Mouse (Mus musculus): ENCODE data around the gene Zfp420. TPM values are rescaled to one million over a fixed set of nuclear protein-coding genes. Genes with fewer than 3 reads are reported as not detected.

Gene Zfp420
- polyA plus RNA-seq, 2 experiments from 2014 or later, result 4.6 to 5.2 TPM

DNA sequence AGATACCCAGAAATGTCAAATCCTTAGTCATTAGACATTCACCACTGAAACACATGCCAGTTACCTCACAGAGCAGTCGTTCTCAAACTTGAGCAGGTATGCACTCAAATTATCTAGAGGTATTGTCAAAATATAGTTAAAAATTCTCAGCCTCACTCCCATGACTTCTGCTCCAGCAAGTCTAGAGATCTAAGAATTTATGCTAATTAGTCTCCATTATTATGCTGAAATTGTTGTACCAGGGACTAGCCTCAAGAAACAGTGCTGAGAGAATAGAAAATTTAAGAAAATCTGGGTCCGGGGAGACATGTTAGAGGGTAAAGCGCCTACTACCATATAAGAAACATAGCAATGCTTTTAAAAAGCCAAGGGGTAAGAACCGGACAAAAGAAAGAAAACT, 44.3 kb downstream of the Zfp420 start:
- ATAC-seq, result no peak

DNA sequence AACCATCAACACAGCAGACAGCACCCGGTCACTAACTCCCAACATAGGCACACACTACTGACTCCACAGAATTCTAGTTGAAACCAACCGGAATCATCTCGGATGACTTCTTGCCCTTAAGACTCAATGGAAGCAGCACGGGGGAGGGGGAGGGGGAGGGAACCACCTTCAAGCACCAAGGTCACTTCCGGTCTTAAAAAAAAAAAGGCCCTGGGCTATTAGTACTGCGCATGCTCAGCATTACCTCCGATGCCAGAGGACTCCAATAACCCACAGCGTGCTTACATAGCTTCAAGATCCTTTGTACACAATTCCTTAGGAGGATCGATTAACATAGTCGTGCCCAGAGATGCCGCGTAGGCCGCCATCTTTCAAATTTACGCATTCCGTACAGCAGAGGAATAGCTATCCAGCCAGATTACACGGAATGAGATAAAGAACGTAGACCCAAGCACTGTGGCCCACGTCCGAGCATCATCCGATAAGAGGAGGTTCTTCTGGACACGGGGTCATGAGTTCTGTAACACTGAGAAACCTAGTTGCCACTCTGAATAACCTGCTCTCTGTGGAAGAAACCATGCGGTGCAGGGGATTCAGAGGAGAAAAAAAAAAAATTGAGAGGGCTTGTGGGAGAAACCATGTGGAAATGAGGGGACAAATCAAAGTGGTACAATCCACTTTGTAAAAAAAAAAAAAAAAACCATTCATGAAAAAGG, 46.3 kb downstream of the Zfp420 start, which contains the start of gene Zfp27:
TSS of gene Zfp27 (minus strand) at position 607 of the 716 bp plus-strand sequence.
- peak; percentile 54 for ATAC-seq

DNA sequence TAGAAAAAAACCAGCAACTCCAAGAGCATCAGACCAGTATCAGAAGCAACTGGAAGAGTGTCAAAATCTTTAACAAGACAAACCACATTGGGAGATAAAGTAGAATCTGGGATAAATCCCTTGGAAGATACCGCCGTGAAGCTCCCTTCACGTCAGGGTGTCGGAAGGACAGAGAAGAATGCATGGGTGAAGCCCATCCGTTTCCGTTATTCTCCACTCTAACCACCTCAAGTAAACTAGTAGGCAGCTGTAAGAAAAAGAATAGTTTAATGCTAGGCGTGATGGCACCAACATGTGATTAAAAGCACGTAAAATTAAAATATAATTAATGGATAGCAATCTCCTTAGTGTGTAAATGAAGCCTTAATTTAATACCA, 46.9 kb downstream of the Zfp420 start:
- ATAC-seq, result no peak

DNA sequence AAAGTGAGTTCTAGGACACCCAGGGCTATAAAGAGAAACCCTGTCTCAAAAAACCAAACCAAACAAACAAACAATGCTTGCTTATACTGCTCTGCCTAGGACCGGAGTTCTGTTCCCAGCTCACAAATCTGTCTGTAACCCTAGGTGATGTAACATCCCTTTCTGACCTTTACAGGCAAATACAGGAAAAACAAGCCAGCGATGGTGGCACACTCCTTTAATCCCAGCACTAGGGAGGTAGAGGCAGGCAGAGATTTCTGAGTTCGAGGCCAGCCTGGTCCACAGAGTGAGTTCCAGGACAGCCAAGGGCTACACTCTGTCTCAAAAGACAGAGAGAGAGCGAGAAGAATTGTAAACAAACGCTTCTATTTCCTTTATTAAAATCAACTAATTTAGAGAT, 47.4 kb downstream of the Zfp420 start:
- no peak for ATAC-seq

DNA sequence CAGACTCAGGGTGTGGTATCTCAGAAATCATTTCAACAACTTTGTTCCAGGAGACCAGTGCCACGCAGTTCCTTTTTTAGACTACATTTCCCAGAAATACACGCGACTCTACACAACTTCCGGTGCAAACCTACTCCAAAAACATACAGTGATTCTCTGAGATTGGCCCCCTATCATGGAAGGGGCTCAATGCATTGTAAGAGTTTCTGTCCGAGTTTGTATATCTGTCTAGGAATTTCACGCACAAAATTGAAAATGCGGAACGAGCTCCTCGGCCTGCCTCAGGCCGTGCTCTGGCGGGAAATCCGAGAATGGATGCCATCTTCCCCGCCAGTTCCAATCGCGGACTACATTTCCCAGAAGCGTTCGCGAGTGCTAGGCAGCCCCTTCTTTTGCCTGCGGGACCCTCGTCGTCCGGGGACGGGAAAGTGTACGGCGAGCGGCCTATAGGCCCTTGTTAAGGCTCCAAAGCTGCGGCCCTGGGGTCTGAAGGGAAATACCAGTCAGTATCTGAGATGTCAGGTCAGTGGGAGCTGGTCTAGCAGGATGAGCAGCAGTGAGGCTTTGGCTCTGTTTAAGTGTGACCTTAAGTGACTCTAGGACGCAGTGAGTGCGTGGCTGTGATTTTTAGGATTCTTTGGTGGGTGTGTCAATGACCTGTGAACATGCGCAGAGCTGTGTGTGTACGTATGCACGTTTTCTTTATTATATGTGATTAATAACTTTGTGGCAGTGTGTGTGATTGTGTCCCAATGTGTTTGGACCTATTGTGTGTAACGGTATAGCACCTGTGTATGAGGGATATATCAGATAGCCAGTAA, 48.6 kb downstream of the Zfp420 start, which contains the start of gene Zfp383:
TSS of gene Zfp383 (plus strand) at position 94 of the 821 bp plus-strand sequence.
- peak; percentile 71 for ATAC-seq

DNA sequence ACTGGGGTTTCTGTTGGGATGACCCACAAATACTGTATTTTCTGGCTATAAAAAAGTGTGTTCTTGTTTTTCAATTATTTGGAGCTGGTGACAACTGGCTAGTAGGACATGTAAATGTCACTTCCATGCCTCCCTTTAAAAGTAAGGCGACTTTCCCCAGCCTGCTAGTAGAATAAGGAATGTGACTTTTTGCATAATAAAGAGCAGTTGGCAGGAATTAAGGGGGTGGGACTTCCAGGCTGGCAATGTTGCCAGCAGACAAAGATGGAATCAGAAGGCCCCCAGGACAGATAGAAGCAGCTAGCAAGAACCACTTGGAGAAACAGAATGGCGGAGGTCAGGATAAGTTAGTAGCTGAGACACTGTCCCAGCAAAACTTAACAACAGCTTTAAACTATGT, 50.5 kb downstream of the Zfp420 start:
- no peak for ATAC-seq

DNA sequence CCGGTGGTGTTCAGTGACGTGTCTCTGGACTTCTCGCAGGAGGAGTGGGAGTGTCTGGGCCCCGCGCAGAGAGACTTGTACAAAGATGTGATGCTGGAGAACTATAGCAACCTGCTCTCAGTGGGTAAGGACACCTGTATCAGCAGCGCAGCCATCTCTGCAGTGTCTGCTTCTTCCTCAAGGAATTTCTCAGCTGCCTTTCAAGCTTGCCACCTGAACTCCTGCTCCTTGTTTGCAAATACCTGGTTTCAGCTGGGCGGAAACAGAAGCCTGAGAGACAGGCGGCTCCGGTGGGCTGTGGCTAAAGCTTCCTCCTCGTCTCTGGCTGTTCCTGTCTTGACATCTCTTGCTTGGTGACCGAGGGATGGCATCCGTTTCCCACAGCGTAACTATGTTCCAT, 52.4 kb downstream of the Zfp420 start:
- ATAC-seq, result no peak

DNA sequence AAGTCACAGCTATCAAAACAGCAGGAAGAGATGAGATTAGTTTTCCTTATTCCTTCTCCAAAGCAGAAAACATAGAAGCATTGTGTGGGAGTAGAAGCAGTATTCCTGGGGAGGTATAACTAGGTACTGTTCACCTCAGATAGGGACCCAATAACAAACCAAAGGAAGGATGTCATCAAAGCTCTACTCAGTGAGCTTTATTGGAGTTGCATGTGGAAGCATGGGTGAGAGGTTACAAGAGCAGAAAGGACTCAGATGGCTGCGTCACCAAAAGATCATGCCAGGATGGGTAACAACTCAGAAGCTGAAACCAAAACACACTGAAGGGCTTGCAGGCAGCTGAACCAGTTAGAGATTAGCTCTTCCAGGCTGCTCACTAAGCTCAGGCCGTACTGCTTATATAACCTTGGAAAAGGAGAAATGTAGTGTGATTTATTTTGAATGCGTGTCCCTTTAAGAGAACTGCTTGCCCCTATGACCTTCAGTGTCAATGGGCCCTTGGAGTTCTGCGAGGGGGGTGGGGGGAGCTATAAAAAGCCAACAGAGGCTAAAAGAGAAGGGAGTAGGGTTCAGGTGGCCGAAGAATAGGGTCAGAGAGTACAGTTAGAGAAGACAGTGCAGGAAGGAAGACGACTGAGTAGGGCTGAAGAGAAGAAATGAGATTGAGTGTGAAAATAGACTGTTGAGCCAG, 57.7 kb downstream of the Zfp420 start:
- no peak for ATAC-seq

DNA sequence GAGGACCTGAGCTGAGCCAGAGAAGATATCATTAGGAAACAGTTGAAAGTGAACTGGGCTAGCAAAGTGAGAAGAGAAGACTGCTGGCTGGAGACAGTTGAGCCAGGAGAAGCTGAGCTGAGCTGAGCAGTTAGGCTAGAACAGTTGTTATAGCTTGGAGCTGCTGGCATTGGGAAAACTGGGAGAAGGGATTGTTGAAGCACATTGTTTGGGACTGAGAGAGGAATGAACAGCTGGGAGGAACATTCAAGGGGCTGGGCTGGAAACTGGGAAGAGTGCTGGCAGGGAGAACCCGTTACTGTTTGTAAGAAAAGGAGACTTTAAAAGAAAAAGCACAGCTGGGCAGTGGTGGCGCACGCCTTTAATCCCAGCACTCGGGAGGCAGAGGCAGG, 58.3 kb downstream of the Zfp420 start:
- no peak for ATAC-seq

DNA sequence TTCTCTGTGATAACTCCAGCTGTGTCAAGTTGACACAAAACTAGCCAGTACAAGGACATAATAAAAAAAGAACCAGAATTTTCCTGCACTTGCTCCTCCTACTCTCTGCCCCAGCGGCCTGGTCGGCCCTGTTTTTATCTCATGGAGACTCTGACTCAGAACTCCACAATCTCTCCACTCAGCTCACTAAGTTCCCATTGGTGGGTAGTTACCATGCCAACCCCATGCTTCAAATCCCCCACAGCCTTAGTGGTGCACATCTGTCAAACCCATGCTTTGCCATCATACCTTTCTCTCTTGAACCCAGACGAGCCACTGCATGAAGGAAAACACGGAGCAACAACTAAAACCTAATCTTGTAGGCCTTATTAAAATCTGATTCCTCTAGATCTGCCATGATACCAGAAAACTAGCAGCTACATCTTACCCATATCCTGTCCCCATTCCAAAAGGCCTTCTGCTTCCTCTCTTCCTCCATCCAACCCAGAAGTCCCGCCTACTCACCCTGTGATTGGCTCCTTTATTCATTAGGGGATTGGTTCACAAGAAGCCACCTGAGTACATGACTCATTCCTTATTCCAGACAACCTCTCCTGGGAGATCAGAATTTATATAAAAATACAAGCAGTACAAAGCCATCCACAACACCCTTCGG, 61.8 kb downstream of the Zfp420 start:
- no peak for ATAC-seq

DNA sequence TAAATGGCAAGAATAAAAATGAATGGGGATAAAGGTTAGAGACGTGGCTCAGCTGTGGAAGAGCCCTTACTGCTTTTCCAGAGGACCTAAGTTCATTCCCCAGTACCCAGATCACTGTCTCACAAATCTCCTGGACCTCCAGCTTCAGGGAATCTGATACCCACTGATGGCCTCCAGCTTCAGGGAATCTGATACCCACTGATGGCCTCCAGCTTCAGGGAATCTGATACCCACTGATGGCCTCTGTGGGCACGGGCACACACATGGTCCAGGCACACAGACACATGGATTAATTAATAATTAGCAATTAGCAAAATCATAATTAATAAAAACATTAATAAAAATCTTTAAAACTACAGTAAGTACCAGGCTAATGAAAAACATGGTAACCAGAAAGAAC, 63.0 kb downstream of the Zfp420 start:
- no peak for ATAC-seq

Other genes with a start within 250 kb of the Zfp420 start
- gene Catsperg2, start 132.9 kb upstream of the Zfp420 start, polyA plus RNA-seq (2017; shearing (Covaris generic)), result not detected
- 10 to 100 TPM; 10.1 to 16.9 TPM for gene Zfp84, start 91.4 kb upstream of the Zfp420 start, polyA plus RNA-seq (2017; shearing (Covaris generic))
- gene Zfp30, start 76.0 kb upstream of the Zfp420 start, polyA plus RNA-seq (2017; shearing (Covaris generic)), result under 1 TPM; 0.15 to 0.45 TPM
- gene Zfp790, start 43.9 kb upstream of the Zfp420 start, polyA plus RNA-seq (2017; shearing (Covaris generic)), result 10 to 100 TPM; 12.7 to 17.4 TPM
- gene Zfp940, start 6.3 kb upstream of the Zfp420 start, polyA plus RNA-seq (2017; shearing (Covaris generic)), result 1 to 10 TPM; 5.3 to 7.4 TPM
- 1 to 10 TPM; 6.5 to 6.6 TPM for gene Zfp27, start 46.6 kb downstream of the Zfp420 start, polyA plus RNA-seq (2017; shearing (Covaris generic))
- 1 to 10 TPM in 1 of 2 experiments, under 1 TPM in 1; 0.64 to 1.2 TPM for gene Zfp383, start 48.2 kb downstream of the Zfp420 start, polyA plus RNA-seq (2017; shearing (Covaris generic))
- 1 to 10 TPM; 4.0 to 4.5 TPM for gene Zfp74, start 94.1 kb downstream of the Zfp420 start, polyA plus RNA-seq (2017; shearing (Covaris generic))
- gene Zfp568, start 124.0 kb downstream of the Zfp420 start, polyA plus RNA-seq (2017; shearing (Covaris generic)), result 1 to 10 TPM; 1.0 to 1.5 TPM
- gene Zfp14, start 191.4 kb downstream of the Zfp420 start, polyA plus RNA-seq (2017; shearing (Covaris generic)), result 1 to 10 TPM; 4.3 to 5.2 TPM
- 1 to 10 TPM; 4.9 to 5.5 TPM for gene Zfp82, start 212.9 kb downstream of the Zfp420 start, polyA plus RNA-seq (2017; shearing (Covaris generic))
- gene Gm26920, start 230.4 kb downstream of the Zfp420 start, polyA plus RNA-seq (2017; shearing (Covaris generic)), result 1 to 10 TPM; 1.9 to 3.2 TPM
- gene Zfp566, start 230.5 kb downstream of the Zfp420 start, polyA plus RNA-seq (2017; shearing (Covaris generic)), result 1 to 10 TPM; 8.4 to 9.9 TPM
- gene Zfp260, start 234.8 kb downstream of the Zfp420 start, polyA plus RNA-seq (2017; shearing (Covaris generic)), result 10 to 100 TPM; 56.6 to 88.9 TPM